Mouse (Mus musculus): Measurements from ENCODE around the gene Zfp46.

Gene Zfp46

GRCm38 (mm10) chr4:136266716-136267343 is 17.7 kb upstream of the Zfp46 start:
- DNase-seq (ENCODE audit: low read depth, low spot score), result peak; percentile 52

GRCm38 (mm10) chr4:136268912-136269311 is 15.6 kb upstream of the Zfp46 start:
- no peak for DNase-seq (ENCODE audit: low read depth, low spot score)

GRCm38 (mm10) chr4:136270648-136271047 is 13.8 kb upstream of the Zfp46 start:
- no peak for DNase-seq (ENCODE audit: low read depth, low spot score)

GRCm38 (mm10) chr4:136281097-136281496 is 3.4 kb upstream of the Zfp46 start:
- DNase-seq (ENCODE audit: low read depth, low spot score), result no peak

GRCm38 (mm10) chr4:136281611-136282010 is 2.9 kb upstream of the Zfp46 start:
- no peak for DNase-seq (ENCODE audit: low read depth, low spot score)

- no peak for DNase-seq (ENCODE audit: low read depth, low spot score)
Observed at GRCm38 (mm10) chr4:136282621-136283480, 1.6 kb upstream of the Zfp46 start.

GRCm38 (mm10) chr4:136283783-136284182 is 700 bp upstream of the Zfp46 start:
- peak; percentile 30 for DNase-seq (ENCODE audit: low read depth, low spot score)

GRCm38 (mm10) chr4:136284891-136285290 is 408 bp downstream of the Zfp46 start:
- DNase-seq (ENCODE audit: low read depth, low spot score), result no peak

- peak; percentile 94 for DNase-seq (ENCODE audit: low read depth, low spot score)
Observed at GRCm38 (mm10) chr4:136285348-136285810, 896 bp downstream of the Zfp46 start.

GRCm38 (mm10) chr4:136285811-136286371 is 1.4 kb downstream of the Zfp46 start:
- DNase-seq (ENCODE audit: low read depth, low spot score), result peak; percentile 97

GRCm38 (mm10) chr4:136289918-136290780 is 5.7 kb downstream of the Zfp46 start:
- no peak for DNase-seq (ENCODE audit: low read depth, low spot score)

GRCm38 (mm10) chr4:136290781-136291595 is 6.5 kb downstream of the Zfp46 start:
- no peak for DNase-seq (ENCODE audit: low read depth, low spot score)

GRCm38 (mm10) chr4:136291692-136292091 is 7.2 kb downstream of the Zfp46 start:
- no peak for DNase-seq (ENCODE audit: low read depth, low spot score)

- DNase-seq (ENCODE audit: low read depth, low spot score), result no peak
Observed at GRCm38 (mm10) chr4:136295941-136296340, 11.5 kb downstream of the Zfp46 start.

- no peak for DNase-seq (ENCODE audit: low read depth, low spot score)
Observed at GRCm38 (mm10) chr4:136302462-136302861, 18.0 kb downstream of the Zfp46 start.

GRCm38 (mm10) chr4:136304181-136304580 is 19.7 kb downstream of the Zfp46 start:
- DNase-seq (ENCODE audit: low read depth, low spot score), result no peak

GRCm38 (mm10) chr4:136308355-136308754 is 23.9 kb downstream of the Zfp46 start:
- DNase-seq (ENCODE audit: low read depth, low spot score), result no peak

- peak; percentile 88 for DNase-seq (ENCODE audit: low read depth, low spot score)
Observed at GRCm38 (mm10) chr4:136309780-136310179, 25.3 kb downstream of the Zfp46 start.

GRCm38 (mm10) chr4:136310229-136311041 is 26.0 kb downstream of the Zfp46 start, which contains the start of gene Hnrnpr:
TSS of gene Hnrnpr (plus strand) at chr4:136310942.
- DNase-seq (ENCODE audit: low read depth, low spot score), result peak; percentile 100

All from A20 (cell line).